Mouse (Mus musculus) small intestine, adult 2 months (tissue): ENCODE results near the gene Vmn2r103.

ENCODE experiments used
- CTCF ChIP-seq: fragments of 200-500 bp; IDR thresholded peaks from 2 replicates; pipeline ENCODE4 v1.5.1; 2012; ENCODE audit warnings: low read depth, mild to moderate bottlenecking, control low read depth, inconsistent platforms, low read length, moderate library complexity, mixed read lengths; ENCODE audit not compliant: insufficient replicate concordance, insufficient read length; ENCODE audit errors: extremely low read depth
- POLR2A ChIP-seq: fragments of 200-500 bp; IDR thresholded peaks from 2 replicates; pipeline ENCODE4 v1.6.1; 2012; ENCODE audit warnings: low read depth, mild to moderate bottlenecking, control low read depth, inconsistent platforms, low read length, moderate library complexity

DNA sequence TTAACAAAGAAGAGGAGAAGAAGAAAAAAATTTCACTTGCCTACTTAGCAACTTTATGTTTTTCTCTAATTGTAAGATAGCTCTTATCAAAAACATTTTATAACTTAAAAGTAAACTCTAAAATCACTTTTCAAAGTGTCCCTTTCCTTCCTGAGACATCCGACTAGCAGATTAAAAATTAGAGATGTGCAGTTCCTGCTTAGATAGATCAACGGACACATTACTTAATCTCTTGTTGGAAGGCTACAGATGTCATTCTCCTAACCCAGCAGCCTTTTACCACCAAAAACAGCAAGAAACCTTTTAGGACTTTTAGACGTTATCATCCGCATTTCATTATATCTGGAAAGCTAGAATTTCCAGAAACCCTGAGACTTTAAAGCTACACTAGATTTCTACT is 5.8 kb downstream of the Vmn2r103 start:
- no peak for TF ChIP-seq POLR2A
- no peak for TF ChIP-seq CTCF
